Mouse (Mus musculus) heart, postnatal 36 days (tissue): ENCODE measurements at regions not wholly inside any gene's neighbourhood (a gene's known extent, or its start where the extent isn't known, plus 50 kb on each side); places are given as distances from the start of the nearest gene placed in this dataset.

Experiments
- DNase-seq, 2 experiments: peaks; one replicate each; pipeline ENCODE4 v3.0.0; 2021 to 2022
- intact Hi-C: fragments of 180-260 bp; cut with DNase I; formaldehyde crosslinking; loops from one replicate; pipeline ENCODE4 v1.15.1; 2025

- DNase-seq = no peak
- intact Hi-C loops = no loop called here
These were observed 344.2 kb downstream of the Mdfic start for GRCm38 (mm10) chr6:16064691-16065090.

- DNase-seq = no peak
- intact Hi-C loops = no loop called here
These were observed 344.7 kb downstream of the Mdfic start for GRCm38 (mm10) chr6:16065121-16065520.

GRCm38 (mm10) chr6:16076266-16076665 is 355.8 kb downstream of the Mdfic start:
- no peak for DNase-seq
- intact Hi-C loops = no loop called here

- no peak for DNase-seq
- intact Hi-C loops = no loop called here
These were observed 356.8 kb downstream of the Mdfic start for GRCm38 (mm10) chr6:16077195-16077810.

DNA sequence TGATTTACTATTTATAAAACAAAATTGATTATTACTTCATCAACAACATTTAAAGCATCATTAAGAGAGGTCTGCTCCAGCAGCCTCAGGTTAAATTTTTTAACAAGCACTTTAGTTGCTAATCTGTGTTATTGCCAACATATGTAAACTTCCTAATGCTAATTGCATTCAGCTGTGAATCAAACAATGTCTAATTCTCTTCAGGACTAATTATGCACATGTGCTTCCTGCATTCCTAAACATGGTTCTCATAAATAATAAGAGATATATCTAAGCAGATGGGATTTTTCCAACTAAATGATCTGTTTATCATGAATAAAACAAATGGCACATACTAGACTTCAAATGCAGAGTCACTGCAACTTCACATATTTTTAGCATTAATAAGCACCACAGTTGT is 357.5 kb downstream of the Mdfic start:
- DNase-seq = no peak

DNA sequence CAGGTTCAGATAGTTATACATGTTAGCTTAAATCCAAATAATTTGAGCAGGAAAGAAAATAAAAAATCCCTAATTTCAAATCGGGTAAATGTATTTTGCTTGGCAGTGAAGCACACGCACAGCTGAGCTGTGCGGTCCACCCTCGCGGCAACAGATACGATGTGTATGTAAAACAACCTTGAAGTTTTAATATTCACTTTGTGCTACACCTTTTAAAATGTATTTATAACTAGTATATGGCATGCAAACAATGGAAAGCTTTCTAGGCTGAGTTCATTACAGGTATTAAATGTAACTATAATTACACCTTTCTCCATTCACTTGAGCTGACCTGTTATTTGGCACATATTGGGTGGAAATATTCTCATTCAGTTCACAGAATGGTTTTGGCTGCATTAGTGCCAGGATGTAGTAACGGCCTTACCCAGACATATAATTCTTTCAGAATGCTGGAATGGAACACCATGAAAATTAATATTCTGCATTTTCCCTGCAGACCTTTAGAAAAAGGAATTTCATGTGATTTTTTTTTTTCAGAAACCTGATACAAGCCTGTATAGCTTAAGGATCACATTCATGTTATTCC is 366.6 kb downstream of the Mdfic start:
- DNase-seq = no peak
- intact Hi-C loops = no loop called here

More for the DNA sequence above, 357.5 kb downstream of the Mdfic start:
- intact Hi-C loops = no loop called here

DNA sequence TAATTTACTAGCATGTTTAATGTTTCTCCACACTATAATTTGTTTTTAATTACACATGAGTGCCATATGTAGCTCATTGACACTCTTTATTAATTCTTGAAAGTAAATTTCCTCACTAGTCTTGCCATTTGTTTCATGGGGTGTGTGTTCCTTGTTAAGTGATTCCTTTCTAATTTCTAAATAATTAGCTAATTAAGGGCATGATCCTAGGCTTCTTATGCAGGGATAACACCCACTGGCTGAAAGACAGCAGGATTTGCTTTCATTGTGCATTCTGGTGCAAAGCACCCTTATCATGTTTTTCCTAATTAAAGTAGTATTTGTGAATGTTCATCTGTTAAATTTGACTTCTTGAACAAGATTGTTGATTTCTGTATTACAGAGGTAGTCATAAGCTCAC is 378.3 kb downstream of the Mdfic start:
- intact Hi-C loops = no loop called here
- DNase-seq = no peak

DNA sequence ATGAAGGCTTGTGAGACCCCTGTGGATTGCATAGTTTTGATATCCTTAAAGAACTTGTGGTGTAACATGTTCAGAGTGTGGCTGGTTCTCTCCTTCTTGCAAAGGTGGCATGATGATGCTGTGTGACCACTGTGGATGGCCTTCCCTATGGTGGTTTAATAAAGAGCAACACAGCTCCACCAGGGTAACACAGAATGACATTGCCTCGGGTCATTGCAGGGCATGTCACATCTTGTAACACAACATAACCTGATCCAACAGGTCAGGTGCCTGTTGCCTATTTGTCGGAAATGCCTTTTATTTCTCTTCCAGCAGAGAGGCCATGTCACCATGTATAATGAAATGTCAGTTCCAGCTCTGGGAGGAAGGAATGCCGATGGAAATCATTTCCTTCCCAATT is 420.5 kb downstream of the Mdfic start:
- intact Hi-C loops = no loop called here
- DNase-seq = no peak

- intact Hi-C loops = no loop called here
- no peak for DNase-seq
These were observed 424.1 kb downstream of the Mdfic start for GRCm38 (mm10) chr6:16144538-16144937.

DNA sequence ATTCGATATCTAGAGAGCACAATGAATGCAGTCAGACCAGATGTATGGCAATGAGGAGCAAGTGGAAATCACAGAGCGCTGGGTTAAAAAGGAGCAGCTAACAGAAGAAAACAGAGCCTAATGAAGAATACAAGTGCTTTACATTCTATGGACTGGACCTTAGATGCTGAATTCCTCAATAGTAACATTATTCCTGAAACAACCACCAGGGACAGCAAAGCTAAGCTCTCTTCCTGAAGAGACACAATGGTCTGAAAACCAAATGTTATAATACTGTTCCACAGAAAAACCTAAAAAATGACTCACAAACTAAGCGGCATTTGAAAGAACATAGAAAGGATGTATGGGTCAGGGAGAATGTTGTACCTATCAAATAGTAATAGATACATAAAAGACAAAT is 430.1 kb downstream of the Mdfic start:
- DNase-seq = no peak
- intact Hi-C loops = no loop called here

- DNase-seq = no peak
- intact Hi-C loops = no loop called here
These were observed 431.0 kb downstream of the Mdfic start for GRCm38 (mm10) chr6:16151478-16151877.

DNA sequence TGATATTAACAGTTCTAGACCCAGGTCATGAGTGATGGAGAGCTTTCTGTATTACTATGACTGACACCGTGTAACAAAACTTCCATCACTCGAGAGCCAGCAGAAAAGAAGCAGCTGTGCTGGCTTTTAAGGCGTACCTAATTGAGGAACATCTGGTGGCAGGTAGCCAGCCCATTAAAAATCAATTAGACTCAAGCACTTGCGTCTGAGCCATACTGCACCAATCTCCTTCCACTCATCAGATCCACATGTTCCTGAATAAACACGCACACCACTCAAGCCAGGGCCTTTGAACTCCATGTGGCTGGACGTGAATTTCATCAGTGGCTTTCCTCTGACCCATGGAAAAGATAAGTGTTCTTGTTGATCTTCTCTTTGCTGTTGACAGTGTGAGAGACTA is 432.2 kb downstream of the Mdfic start:
- no peak for DNase-seq
- intact Hi-C loops = no loop called here

DNA sequence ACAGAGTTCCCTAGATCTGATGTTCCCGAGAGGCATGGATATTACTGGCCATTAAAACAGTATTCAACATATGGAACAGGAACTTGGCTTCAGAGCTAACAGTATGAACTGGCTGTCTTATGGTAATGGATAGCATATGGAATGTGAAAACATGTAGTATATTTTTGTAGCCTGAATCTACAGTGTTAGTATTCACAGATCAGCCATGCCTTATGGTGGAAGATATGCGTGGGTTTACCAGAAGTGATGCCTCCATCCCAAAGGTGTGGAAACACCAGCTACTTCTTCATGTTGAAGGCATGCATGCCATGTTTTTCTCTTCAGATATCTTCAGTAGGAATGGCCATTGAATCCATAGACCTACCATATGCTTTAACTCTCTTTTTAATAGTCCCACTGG is 444.6 kb downstream of the Mdfic start:
- intact Hi-C loops = no loop called here
- no peak for DNase-seq

DNA sequence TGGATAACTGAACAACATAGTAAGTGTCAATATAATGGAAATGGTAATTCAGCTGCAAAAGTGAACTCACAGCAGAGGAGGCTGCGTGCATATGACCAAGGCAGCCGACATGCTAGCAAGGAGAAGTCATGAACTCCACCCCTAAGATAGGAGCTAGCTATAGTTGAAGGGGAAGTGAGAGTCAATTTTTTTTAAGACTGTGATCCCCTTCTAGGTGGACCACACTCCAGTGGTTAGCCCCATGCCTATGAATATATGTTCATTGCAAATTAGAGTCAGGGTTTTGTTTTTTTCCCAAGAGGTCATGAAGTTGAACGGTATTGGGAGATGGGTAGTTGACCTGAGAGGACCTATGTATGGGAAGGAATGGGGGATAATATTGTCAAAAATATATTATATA is 451.4 kb downstream of the Mdfic start:
- no peak for DNase-seq
- intact Hi-C loops = no loop called here

DNA sequence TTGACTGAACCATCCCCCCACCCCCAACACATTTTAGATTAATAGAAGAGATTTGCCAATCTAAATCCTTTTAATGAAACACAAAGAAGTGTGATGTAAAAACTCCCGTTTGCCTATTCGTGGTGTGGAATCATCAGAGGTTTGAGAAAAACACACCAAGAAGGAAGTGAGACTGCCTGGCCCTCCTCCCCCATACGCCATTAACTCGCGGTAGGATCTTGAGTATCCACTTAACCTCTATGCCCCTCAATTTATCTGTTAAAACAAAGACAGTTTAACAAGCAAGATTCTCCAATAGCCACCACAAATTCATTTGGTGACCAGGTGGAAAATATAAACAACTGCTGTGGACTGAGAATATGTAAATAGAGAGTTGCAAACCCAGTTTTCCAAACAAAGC is 456.9 kb downstream of the Mdfic start:
- DNase-seq = no peak
- intact Hi-C loops = no loop called here

- intact Hi-C loops = no loop called here
- DNase-seq = no peak
These were observed 467.6 kb downstream of the Mdfic start for GRCm38 (mm10) chr6:16187983-16188550.

DNA sequence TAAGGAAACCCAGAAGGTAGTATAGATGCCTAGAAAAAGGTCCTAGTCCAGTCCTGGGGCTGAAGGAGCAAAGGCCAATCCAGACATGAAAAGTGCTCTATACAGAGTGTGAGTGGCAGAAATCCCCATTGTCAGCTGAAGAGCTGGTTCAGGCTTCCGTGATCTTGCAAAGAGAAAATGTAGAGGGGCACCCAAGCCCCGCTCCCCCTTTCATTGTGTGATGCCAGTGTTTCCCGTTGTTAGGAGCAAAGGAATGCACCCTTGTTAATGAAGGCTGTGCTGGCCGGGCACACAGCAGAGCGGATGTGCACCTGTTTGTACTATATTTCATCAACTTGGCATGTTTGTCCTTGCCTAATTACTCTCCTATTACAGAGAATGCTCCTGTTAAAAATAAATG is 492.5 kb downstream of the Mdfic start:
- intact Hi-C loops = no loop called here

GRCm38 (mm10) chr6:16213635-16214034 is 493.2 kb downstream of the Mdfic start:
- DNase-seq = no peak
- intact Hi-C loops = no loop called here

More for the DNA sequence above, 492.5 kb downstream of the Mdfic start:
- no peak for DNase-seq

DNA sequence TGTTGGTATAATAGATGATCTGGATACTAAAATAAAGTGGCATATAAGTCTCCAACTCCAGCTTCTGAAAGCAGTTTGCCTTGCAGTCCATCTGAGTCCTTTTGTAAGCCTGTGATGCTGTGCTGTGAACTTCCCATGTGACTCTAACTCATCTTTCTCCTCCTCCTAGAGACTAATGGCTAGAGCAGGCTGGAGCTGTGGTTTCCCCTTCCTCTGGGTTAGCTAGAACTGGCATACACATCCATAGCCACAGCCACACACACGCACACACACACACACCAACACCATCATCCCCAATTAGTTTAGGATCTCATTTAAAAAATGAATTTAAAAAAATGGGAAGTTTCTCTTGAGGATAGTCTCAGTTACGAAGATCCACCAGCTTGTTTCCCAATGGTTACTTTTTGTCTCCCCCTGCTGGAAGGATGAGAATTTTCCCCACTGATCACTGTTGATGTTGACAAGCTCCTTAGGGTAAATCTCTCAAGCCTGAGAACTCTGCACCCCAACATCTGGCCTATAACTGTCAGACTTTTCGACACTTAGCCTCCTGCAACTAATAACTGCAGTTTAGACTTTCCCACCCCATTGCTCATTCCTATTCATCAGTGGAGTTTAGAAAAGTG is 500.7 kb downstream of the Mdfic start:
- DNase-seq = peak; percentile 9 to 18
- intact Hi-C loops = loop anchor here (5.0 kb wide), 2 partner anchors 1324 to 1384 kb away; no protein-coding TSS in a partner anchor
